Mouse (Mus musculus) intestine, embryonic 16.5 days (tissue): ENCODE measurements around the gene Eif4e. TPM values are rescaled to one million over a fixed set of nuclear protein-coding genes. Genes with fewer than 3 reads are reported as not detected.

ENCODE experiments used
- ATAC-seq: fragments of 200-750 bp; cut with Nextera tagmentation; 2 replicates; pipeline ENCODE4 v1.8.0; 2017; ENCODE audit warnings: moderate TSS enrichment, moderate library complexity
- H3K27ac ChIP-seq: fragments of 300-500 bp; sonication (generic); 2 replicates; pipeline ENCODE4 v1.5.1; 2014; ENCODE audit warnings: mild to moderate bottlenecking, low read length
- H3K27me3 ChIP-seq: fragments of 300-500 bp; sonication (generic); replicated peaks from 2 replicates; pipeline ENCODE4 v1.6.1; 2014; ENCODE audit warnings: low read length, control low read depth, mixed read lengths; ENCODE audit not compliant: control insufficient read depth, insufficient read depth
- H3K36me3 ChIP-seq: fragments of 300-500 bp; sonication (generic); 2 replicates; pipeline ENCODE4 v1.6.1; 2014; ENCODE audit warnings: low read length, control low read depth; ENCODE audit not compliant: control insufficient read depth, insufficient read depth
- H3K4me1 ChIP-seq: fragments of 300-500 bp; sonication (generic); 2 replicates; pipeline ENCODE4 v1.6.1; 2014; ENCODE audit warnings: low read length, control low read depth, mixed read lengths; ENCODE audit not compliant: control insufficient read depth, insufficient read depth
- H3K4me2 ChIP-seq: fragments of 300-500 bp; sonication (generic); 2 replicates; pipeline ENCODE4 v1.6.1; 2014; ENCODE audit warnings: low read depth, low read length, control low read depth
- H3K4me3 ChIP-seq: fragments of 300-500 bp; sonication (generic); 2 replicates; pipeline ENCODE4 v1.5.1; 2014; ENCODE audit warnings: mild to moderate bottlenecking, low read length
- H3K9ac ChIP-seq: fragments of 300-500 bp; sonication (generic); 2 replicates; pipeline ENCODE4 v1.6.1; 2014; ENCODE audit warnings: low read depth, low read length
- H3K9me3 ChIP-seq: fragments of 300-500 bp; sonication (generic); 2 replicates; pipeline ENCODE4 v1.6.1; 2016; ENCODE audit warnings: low read length, control low read depth; ENCODE audit not compliant: control insufficient read depth
- WGBS: fragments of 180-500 bp; shearing (Covaris S2); extraction: QIAGEN DNeasy Blood & Tissue Kit; methylation state at CpG from one replicate; pipeline ENCODE4 v1.1.7; 2014; 5-methylcytosine and 5-hydroxymethylcytosine counted together
- polyA plus RNA-seq: library from polyadenylated mRNA; unstranded; fragments of >200 nt; fragmentation: Nextera tagmentation; extraction: Ambion mirVana; gene quantifications from 2 replicates; pipeline ENCODE4 v1.2.1, GENCODE M21; 2015

Eif4e gene
- polyA plus RNA-seq, 1 experiment from 2014 or later, result 298 TPM

GRCm38 (mm10) chr3:138530578-138531478 is 4.8 kb downstream of the Eif4e start:
- no peaks in the 10 kb centered on the region for H3K27me3 ChIP-seq
- H3K27ac ChIP-seq, result no peak overlapping the region
- no peaks in the 10 kb centered on the region for H3K36me3 ChIP-seq
- H3K4me1 ChIP-seq, result peaks cover 23% of the 10 kb centered on the region
- H3K4me2 ChIP-seq, result no peak overlapping the region
- ATAC-seq, result no peak
- no peak overlapping the region for H3K4me3 ChIP-seq
- H3K9me3 ChIP-seq, result no peaks in the 10 kb centered on the region
- H3K9ac ChIP-seq, result no peak overlapping the region
- 65% methylated on average over 8 of the region's 8 CpGs for WGBS

GRCm38 (mm10) chr3:138531479-138532181 is 5.7 kb downstream of the Eif4e start:
- Histone ChIP-seq H3K4me2 (no peak overlapping the region), H3K9me3 (no peaks in the 10 kb centered on the region), H3K9ac (no peak overlapping the region), H3K4me1 (peaks cover 21% of the 10 kb centered on the region), H3K27me3 (no peaks in the 10 kb centered on the region), H3K36me3 (no peaks in the 10 kb centered on the region), H3K4me3 (no peak overlapping the region), H3K27ac (no peak overlapping the region)
- 48% methylated on average over 12 of the region's 12 CpGs for WGBS
- no peak for ATAC-seq

GRCm38 (mm10) chr3:138532764-138533163 is 6.8 kb downstream of the Eif4e start:
- no peaks in the 10 kb centered on the region for H3K36me3 ChIP-seq
- no peaks in the 10 kb centered on the region for H3K27me3 ChIP-seq
- H3K27ac ChIP-seq, result no peak overlapping the region
- 53% methylated on average over 2 of the region's 2 CpGs for WGBS
- H3K9ac ChIP-seq, result no peak overlapping the region
- H3K9me3 ChIP-seq, result no peaks in the 10 kb centered on the region
- H3K4me1 ChIP-seq, result peaks cover 21% of the 10 kb centered on the region
- no peak overlapping the region for H3K4me3 ChIP-seq
- ATAC-seq, result no peak
- no peak overlapping the region for H3K4me2 ChIP-seq

- Histone ChIP-seq H3K4me3 (no peak overlapping the region), H3K9ac (no peak overlapping the region), H3K4me1 (peaks cover 7% of the 10 kb centered on the region), H3K27me3 (no peaks in the 10 kb centered on the region), H3K27ac (no peak overlapping the region), H3K4me2 (no peak overlapping the region), H3K9me3 (no peaks in the 10 kb centered on the region), H3K36me3 (no peaks in the 10 kb centered on the region)
- ATAC-seq, result no peak
- WGBS, result 94% methylated on average over 2 of the region's 2 CpGs
These were observed 10.1 kb downstream of the Eif4e start for GRCm38 (mm10) chr3:138536031-138536430.

GRCm38 (mm10) chr3:138542621-138543020 is 16.6 kb downstream of the Eif4e start:
- ATAC-seq, result no peak

GRCm38 (mm10) chr3:138544117-138544516 is 18.1 kb downstream of the Eif4e start:
- Histone ChIP-seq H3K9ac (no peak overlapping the region), H3K36me3 (no peaks in the 10 kb centered on the region), H3K4me1 (0 out of 2 replicates have a peak, but pooled peaks cover 2% of the 10 kb centered on the region), H3K9me3 (no peaks in the 10 kb centered on the region), H3K27me3 (no peaks in the 10 kb centered on the region), H3K4me3 (no peak overlapping the region), H3K27ac (no peak overlapping the region), H3K4me2 (no peak overlapping the region)
- WGBS, result 73% methylated on average over 4 of the region's 4 CpGs
- ATAC-seq, result no peak

More at GRCm38 (mm10) chr3:138542621-138543020, 16.6 kb downstream of the Eif4e start:
- Histone ChIP-seq H3K36me3 (no peaks in the 10 kb centered on the region), H3K4me1 (0 out of 2 replicates have a peak, but pooled peaks cover 2% of the 10 kb centered on the region), H3K27me3 (no peaks in the 10 kb centered on the region), H3K9me3 (no peaks in the 10 kb centered on the region), H3K4me3 (no peak overlapping the region), H3K4me2 (no peak overlapping the region), H3K27ac (no peak overlapping the region), H3K9ac (no peak overlapping the region)
- WGBS, result 55% methylated on average over 3 of the region's 3 CpGs

GRCm38 (mm10) chr3:138546678-138547077 is 20.7 kb downstream of the Eif4e start:
- ATAC-seq, result no peak
- Histone ChIP-seq H3K36me3 (peaks cover 11% of the 10 kb centered on the region), H3K27me3 (no peaks in the 10 kb centered on the region)

GRCm38 (mm10) chr3:138549045-138549444 is 23.1 kb downstream of the Eif4e start:
- no peak for ATAC-seq
- no peak overlapping the region for H3K9ac ChIP-seq
- no peaks in the 10 kb centered on the region for H3K27me3 ChIP-seq
- WGBS, result 71% methylated on average over 4 of the region's 4 CpGs
- H3K36me3 ChIP-seq, result peaks cover 14% of the 10 kb centered on the region
- H3K27ac ChIP-seq, result no peak overlapping the region
- no peak overlapping the region for H3K4me2 ChIP-seq
- H3K4me1 ChIP-seq, result 0 out of 2 replicates have a peak, but pooled peaks cover 2% of the 10 kb centered on the region
- H3K4me3 ChIP-seq, result no peak overlapping the region
- no peaks in the 10 kb centered on the region for H3K9me3 ChIP-seq

More at GRCm38 (mm10) chr3:138546678-138547077, 20.7 kb downstream of the Eif4e start:
- Histone ChIP-seq H3K9me3 (no peaks in the 10 kb centered on the region), H3K9ac (no peak overlapping the region), H3K4me1 (0 out of 2 replicates have a peak, but pooled peaks cover 2% of the 10 kb centered on the region), H3K4me3 (no peak overlapping the region), H3K4me2 (no peak overlapping the region), H3K27ac (no peak overlapping the region)
- 93% methylated on average over 2 of the region's 2 CpGs for WGBS

GRCm38 (mm10) chr3:138550336-138551123 is 24.6 kb downstream of the Eif4e start:
- Histone ChIP-seq H3K27ac (no peak overlapping the region), H3K9ac (no peak overlapping the region), H3K4me1 (0 out of 2 replicates have a peak, but pooled peaks cover 2% of the 10 kb centered on the region), H3K9me3 (no peaks in the 10 kb centered on the region), H3K4me3 (no peak overlapping the region), H3K36me3 (peaks cover 14% of the 10 kb centered on the region), H3K4me2 (no peak overlapping the region), H3K27me3 (no peaks in the 10 kb centered on the region)
- ATAC-seq, result no peak
- 83% methylated on average over 19 of the region's 19 CpGs for WGBS
